Mouse (Mus musculus) left cerebral cortex, postnatal 10 days (tissue): Measurements from ENCODE around the gene Cdh4. TPM values are rescaled to one million over a fixed set of nuclear protein-coding genes. Genes with fewer than 3 reads are reported as not detected.

Experiments
- DNase-seq, 2 experiments: peaks; one replicate each; pipeline ENCODE4 v3.0.0; 2021 to 2022; ENCODE audit warnings: low spot score in 2 of 2, mixed read lengths in 1 of 2; ENCODE audit errors: extremely low spot score in 1 of 2
- intact Hi-C: fragments of 180-260 bp; cut with DNase I; formaldehyde crosslinking; loops from one replicate; pipeline ENCODE4 v1.15.1; 2025
- total RNA-seq, 2 experiments: library from RNA; stranded (reverse); gene quantifications; 2 replicates each; pipeline ENCODE4 v1.2.3; 2021

Cdh4 gene
- total RNA-seq, 2 experiments from 2014 or later: 36.4 to 41.2 TPM

- DNase-seq: no peak
- intact Hi-C loops: loop anchor here (10.0 kb wide), 2 partner anchors 276 to 426 kb away; no protein-coding TSS in a partner anchor
These were observed 6.8 kb downstream of the Cdh4 start for GRCm38 (mm10) chr2:179449018-179449417.

GRCm38 (mm10) chr2:179459196-179459595 lies 17.0 kb downstream of the Cdh4 start:
- DNase-seq: no peak
- intact Hi-C loops: no loop called here

GRCm38 (mm10) chr2:179459606-179460005 lies 17.4 kb downstream of the Cdh4 start:
- no peak for DNase-seq
- intact Hi-C loops: no loop called here

DNA sequence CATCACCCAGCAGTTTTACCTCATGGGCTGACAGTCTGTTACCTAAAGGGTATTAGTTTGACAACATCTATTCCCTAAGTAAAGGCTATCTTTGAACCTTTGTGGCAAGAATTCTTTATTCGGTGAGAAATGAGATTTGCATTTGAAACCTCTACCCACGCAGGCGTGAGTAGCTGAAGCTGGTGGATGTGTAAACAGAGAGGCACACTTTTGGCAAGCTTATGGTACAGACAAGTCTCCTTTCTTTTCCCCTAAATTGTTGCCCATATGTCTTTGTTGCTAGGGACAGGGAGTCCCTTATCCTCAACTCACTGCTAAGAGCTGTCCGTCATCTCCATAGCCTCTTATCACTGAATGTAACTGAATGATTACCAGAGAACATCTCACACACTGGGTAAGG lies 21.3 kb downstream of the Cdh4 start:
- DNase-seq: no peak
- intact Hi-C loops: no loop called here

DNA sequence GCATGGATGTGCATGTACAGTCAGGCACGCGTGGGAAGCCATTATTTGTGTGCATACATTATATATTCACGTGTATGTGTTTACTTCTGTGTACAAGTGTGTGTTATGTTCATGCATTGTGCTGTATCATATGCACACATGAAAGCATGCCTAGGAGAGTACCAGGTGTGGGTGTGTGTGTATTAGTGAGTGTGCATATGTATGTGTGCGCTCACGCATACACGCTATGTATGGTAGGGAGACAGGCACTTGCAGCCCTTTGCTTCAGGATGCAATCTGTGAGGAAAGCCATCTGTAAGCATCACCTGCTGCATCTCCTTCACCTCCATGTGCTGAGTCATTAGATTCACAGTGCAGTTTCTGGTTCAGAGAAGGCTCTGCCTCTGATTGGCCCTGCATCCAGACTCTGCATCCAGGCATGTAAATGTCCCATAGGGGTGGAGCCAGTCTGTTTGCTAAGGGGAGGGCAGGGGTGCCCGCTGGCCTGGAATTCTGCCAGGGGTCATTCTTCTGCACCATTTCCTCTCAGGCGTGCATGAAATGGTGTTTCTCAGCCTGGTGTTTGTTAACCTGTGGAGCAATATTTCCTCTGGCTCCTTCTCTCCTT lies 25.7 kb downstream of the Cdh4 start:
- intact Hi-C loops: no loop called here
- DNase-seq: no peak

DNA sequence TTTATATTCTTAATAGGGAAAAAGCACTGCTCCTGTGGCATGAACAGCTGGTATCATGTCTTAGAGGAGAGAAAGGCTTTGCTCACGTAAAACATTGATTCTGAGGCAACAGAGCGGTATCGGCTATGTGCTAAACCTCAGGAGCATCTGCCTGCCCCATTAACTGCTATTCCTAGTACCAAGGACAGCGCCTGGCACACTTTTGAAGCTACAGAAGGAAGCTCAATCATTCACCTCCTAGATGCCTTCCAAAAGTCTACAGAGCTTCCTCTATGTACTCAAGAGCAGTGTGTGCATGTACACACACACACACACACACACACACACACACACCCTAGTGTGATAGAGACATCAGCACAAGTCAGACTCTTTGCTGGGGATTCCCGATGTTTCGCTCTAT lies 34.4 kb downstream of the Cdh4 start:
- intact Hi-C loops: no loop called here
- DNase-seq: no peak

DNA sequence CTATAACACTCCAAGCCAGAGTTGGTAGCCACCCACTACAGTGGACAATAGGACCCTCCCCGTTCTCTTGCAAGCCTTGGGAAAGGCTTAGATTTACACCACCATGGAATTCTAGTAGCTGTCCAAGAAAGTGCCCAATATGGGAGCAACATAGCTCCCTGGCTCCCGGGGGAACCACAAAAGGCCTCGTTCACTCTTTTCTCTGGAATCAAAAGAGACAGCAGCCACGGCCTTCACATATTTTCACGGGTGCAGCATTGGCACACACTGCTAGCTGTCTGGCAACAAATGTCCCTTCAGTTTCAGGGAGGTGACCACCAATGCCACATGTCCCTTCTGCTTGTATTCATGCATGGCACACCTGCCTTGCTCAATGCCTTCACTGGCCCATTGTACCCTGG lies 38.6 kb downstream of the Cdh4 start:
- no peak for DNase-seq
- intact Hi-C loops: no loop called here

GRCm38 (mm10) chr2:179481363-179481762 lies 39.1 kb downstream of the Cdh4 start:
- intact Hi-C loops: no loop called here

GRCm38 (mm10) chr2:179488526-179489139 lies 46.4 kb downstream of the Cdh4 start:
- intact Hi-C loops: no loop called here
- no peak for DNase-seq

More at GRCm38 (mm10) chr2:179481363-179481762, 39.1 kb downstream of the Cdh4 start:
- DNase-seq: no peak

DNA sequence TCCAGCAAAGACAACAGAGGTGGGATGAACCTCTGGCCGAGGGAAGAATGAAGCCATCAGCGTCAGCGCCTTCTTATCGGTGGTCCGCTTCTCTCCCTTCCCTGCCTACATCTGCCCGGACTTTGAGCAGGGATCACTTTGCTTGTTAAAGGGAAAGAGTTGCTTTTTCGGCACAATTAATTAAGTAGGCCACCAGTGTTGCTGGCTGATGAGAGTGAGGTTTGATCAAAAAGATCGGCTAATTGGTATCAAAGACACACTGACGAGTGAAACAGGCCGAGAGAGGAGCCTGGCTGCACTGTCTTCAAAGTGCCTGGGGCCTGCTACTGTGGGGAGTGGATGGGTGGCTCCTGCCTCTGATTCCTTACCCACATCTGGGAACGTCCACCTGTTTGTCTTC lies 49.7 kb downstream of the Cdh4 start:
- intact Hi-C loops: no loop called here

DNA sequence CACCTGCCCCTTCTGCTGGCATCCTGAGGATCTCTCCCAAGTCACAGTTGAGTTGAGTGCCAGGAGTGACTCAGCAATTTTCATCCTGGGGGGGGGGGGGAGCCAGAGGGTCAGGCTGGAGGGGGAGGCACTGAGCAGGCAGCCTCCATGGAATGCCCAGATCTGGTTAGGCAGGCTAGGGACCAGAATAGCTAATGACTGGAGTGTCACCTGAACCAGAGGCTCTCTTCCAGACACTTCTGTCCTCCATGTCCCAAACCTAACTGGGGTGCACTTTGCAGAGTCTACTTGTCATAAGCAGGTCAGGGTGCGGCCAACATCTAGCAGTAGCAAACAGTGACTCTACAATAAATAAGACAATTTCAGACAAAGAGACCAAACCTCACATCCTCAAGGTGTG lies 52.0 kb downstream of the Cdh4 start:
- intact Hi-C loops: no loop called here
- no peak for DNase-seq

More for the DNA sequence above, 49.7 kb downstream of the Cdh4 start:
- DNase-seq: no peak

DNA sequence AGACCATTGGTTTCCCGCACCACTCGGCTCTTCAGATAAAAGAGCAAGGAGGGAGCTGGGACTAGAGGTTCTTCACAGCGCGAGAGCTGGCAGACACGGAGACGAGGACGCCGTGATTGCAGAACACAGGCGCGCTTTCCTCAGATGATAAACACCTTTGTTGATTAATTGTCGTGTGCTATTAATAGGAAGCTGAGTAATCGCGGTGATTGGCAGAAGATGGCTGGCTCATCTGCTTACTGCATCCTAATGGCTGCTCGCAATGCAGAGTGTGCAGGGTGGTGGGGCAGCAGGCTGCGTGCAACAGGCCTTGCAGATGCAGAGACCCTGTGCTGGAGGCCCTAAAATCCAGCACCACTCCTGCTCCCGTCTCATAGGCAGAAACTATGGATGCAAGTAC lies 68.2 kb downstream of the Cdh4 start:
- intact Hi-C loops: no loop called here
- DNase-seq: no peak

DNA sequence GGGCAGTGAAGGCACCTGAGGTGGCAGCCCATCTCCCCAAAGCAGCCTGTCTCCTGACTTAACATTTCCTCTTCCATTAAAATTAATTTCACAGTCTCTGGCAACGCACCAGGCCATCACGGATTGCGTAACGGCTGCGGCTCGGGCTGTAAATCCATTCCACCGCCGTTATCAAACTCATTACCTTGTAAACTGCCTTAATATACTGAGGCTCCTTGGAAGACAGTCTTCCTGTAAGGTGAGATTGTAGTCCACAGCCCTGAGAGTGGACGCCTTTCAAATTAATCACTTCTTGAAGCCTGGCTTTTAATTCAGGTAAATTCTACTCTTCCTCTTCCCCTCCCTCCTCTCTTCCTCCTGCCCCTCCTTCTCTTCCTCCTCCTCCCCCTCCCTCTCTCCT lies 74.3 kb downstream of the Cdh4 start:
- intact Hi-C loops: no loop called here
- no peak for DNase-seq

DNA sequence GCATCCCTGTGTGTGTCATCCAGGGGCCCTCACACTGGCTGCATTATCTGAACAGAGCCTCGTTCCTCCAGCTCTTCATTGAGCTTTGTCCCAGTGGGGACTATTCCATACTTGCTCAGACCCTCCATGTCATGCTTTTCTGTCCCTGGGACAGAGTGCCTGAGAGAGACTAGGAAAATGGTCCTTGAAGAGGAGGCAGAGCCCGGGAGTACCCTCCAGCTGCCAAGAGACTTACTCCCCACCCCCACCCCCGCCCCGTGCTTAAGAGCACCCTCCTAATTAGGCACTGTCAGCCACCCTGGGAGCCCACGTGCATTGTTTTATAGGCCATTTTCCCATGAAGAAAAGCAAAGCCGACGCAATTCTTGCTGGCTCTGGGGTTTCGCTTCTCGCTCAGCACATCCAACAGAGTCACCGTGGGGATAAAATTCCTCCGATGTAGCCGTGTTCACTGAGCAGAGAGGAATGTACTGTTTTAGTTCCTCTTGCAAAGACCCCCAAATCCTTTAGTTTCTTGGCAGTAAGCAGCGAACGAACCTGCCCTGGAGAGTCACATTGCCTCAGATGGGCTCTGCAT lies 76.3 kb downstream of the Cdh4 start:
- no peak for DNase-seq
- intact Hi-C loops: no loop called here

DNA sequence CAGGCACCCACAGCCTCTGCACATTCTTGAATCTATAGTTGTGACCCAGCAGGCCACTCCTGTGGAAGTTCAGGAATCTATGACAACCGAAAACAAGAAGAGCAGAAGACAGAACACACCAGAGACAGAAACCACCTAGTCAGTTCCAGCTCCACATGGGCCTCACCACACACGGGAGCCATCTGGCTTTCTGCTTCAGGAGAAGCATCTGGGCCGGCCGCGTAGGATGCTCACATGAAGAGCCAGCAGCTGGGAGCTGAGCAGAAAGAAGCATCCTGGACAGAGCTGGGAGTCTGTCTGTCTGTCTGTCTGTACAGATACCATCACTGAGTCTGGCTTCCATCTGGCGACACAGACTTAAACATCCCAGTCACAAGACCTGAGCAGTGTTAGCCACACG lies 76.9 kb downstream of the Cdh4 start:
- intact Hi-C loops: no loop called here
- no peak for DNase-seq

DNA sequence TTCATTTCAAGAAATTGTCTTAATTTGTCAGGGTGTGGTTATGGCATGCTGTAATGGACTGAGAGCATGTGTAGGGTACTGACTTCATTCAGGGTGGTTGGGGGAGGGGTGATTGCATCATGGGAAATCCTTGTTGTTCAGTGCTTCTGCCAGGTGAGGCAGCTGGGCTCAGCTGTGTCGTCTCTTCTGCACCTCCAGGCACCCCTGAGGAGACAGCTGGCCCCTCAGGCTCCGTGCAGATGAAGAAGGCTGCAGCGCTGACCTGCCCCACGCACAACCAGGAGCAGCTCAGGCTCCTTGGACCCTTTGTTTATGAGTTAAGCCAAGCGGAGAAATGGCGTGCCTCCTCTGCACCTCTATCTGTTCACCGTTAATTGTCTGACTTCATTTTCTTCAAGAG lies 77.7 kb downstream of the Cdh4 start:
- no peak for DNase-seq
- intact Hi-C loops: no loop called here

- no peak for DNase-seq
- intact Hi-C loops: no loop called here
These were observed 78.7 kb downstream of the Cdh4 start for GRCm38 (mm10) chr2:179520941-179521340.

- intact Hi-C loops: no loop called here
- DNase-seq: no peak
These were observed 79.2 kb downstream of the Cdh4 start for GRCm38 (mm10) chr2:179521444-179521843.

- intact Hi-C loops: no loop called here
- DNase-seq: no peak
These were observed 79.9 kb downstream of the Cdh4 start for GRCm38 (mm10) chr2:179522141-179522540.

- intact Hi-C loops: no loop called here
- no peak for DNase-seq
These were observed 84.7 kb downstream of the Cdh4 start for GRCm38 (mm10) chr2:179526976-179527375.
